Mouse (Mus musculus) lung, adult 2 months (tissue): ENCODE measurements around the gene Flnb. TPM values are rescaled to one million over a fixed set of nuclear protein-coding genes. Genes with fewer than 3 reads are reported as not detected.

Experiments used
- DNase-seq: peaks from one replicate; pipeline ENCODE4 v3.0.0; 2022
- H3K4me1 ChIP-seq: fragments of 200-500 bp; 2 replicates; pipeline ENCODE4 v1.6.1; 2011; ENCODE audit warnings: low read length; ENCODE audit not compliant: control insufficient read depth, insufficient read depth
- H3K4me3 ChIP-seq: fragments of 200-500 bp; replicated peaks from 2 replicates; pipeline ENCODE3; 2011; ENCODE audit warnings: low read depth, mild to moderate bottlenecking, control low read depth, low read length; ENCODE audit errors: extremely low read depth
- CTCF ChIP-seq: fragments of 200-500 bp; IDR thresholded peaks from 2 replicates; pipeline ENCODE4 v1.5.1; 2011; ENCODE audit warnings: mild to moderate bottlenecking, low read length, control low read depth; ENCODE audit not compliant: insufficient read depth
- POLR2A ChIP-seq: fragments of 200-500 bp; IDR thresholded peaks from 2 replicates; pipeline ENCODE4 v1.6.1; 2011; ENCODE audit warnings: low read depth, mild to moderate bottlenecking, control low read depth, low read length, borderline replicate concordance; ENCODE audit errors: extremely low read depth
- WGBS: fragments of 180-500 bp; shearing (Covaris S2); methylation state at CpG from one replicate; pipeline ENCODE4 v1.1.7; 2018; 5-methylcytosine and 5-hydroxymethylcytosine counted together
- polyA plus RNA-seq: library from polyadenylated mRNA; depleted of rRNA; stranded (reverse); fragments of >200 nt; gene quantifications from 2 replicates; pipeline ENCODE4 v1.2.3, GENCODE M21; 2012

Flnb gene
- polyA plus RNA-seq, 1 experiment: 26.4 TPM

DNA sequence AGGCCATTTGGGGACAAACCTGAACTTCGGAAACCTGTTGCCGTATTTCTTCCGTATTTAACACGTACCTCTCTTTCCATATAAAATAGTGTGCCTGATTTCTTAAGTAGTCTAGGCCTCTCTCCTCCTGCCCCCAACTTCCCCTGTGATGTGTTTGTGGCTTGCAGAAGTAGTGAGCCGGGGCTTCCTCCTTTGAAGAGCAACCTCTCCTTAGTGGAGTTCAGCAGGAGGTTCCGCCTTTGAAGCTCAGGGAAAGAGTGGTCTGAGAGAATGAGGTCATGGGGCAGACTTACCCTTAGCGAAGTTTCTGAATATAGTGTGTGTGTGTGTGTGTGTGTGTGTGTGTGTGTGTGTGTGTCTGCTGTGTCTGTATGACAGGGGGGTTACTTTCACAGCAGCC, 96.1 kb downstream of the Flnb start:
- WGBS: 64% methylated on average over 7 of the region's 7 CpGs
- DNase-seq: no peak
- no peak for TF ChIP-seq POLR2A
- no peak overlapping the region for H3K4me3 ChIP-seq
- H3K4me1 ChIP-seq: peaks cover 12% of the 10 kb centered on the region

- DNase-seq: no peak
- WGBS: 68% methylated on average over 4 of the region's 4 CpGs
- Histone ChIP-seq H3K4me3 (no peak overlapping the region), H3K4me1 (peaks cover 12% of the 10 kb centered on the region)
- TF ChIP-seq POLR2A: no peak
- TF ChIP-seq CTCF: no peak
Measured at GRCm38 (mm10) chr14:7914461-7914860, 96.7 kb downstream of the Flnb start.

GRCm38 (mm10) chr14:7918150-7918991, 100.6 kb downstream of the Flnb start:
- Histone ChIP-seq H3K4me3 (no peak overlapping the region), H3K4me1 (peaks cover 5% of the 10 kb centered on the region)
- 71% methylated on average over 6 of the region's 6 CpGs for WGBS
- no peak for DNase-seq
- TF ChIP-seq POLR2A (no peak), CTCF (no peak)

- Histone ChIP-seq H3K4me1 (peaks cover 5% of the 10 kb centered on the region), H3K4me3 (no peak overlapping the region)
- 69% methylated on average over 5 of the region's 5 CpGs for WGBS
- TF ChIP-seq POLR2A (no peak), CTCF (no peak)
- DNase-seq: no peak
Measured at GRCm38 (mm10) chr14:7919309-7919708, 101.6 kb downstream of the Flnb start.

GRCm38 (mm10) chr14:7919921-7920320, 102.2 kb downstream of the Flnb start:
- no peak for TF ChIP-seq POLR2A
- no peak for TF ChIP-seq CTCF
- 14% methylated on average over 4 of the region's 4 CpGs for WGBS

GRCm38 (mm10) chr14:7921459-7921858, 103.7 kb downstream of the Flnb start:
- no peak overlapping the region for H3K4me3 ChIP-seq
- TF ChIP-seq CTCF (no peak), POLR2A (no peak)
- peaks cover 5% of the 10 kb centered on the region for H3K4me1 ChIP-seq
- no peak for DNase-seq
- 75% methylated on average over 5 of the region's 5 CpGs for WGBS

More at GRCm38 (mm10) chr14:7919921-7920320, 102.2 kb downstream of the Flnb start:
- no peak overlapping the region for H3K4me3 ChIP-seq
- no peak for DNase-seq
- H3K4me1 ChIP-seq: peaks cover 5% of the 10 kb centered on the region

DNA sequence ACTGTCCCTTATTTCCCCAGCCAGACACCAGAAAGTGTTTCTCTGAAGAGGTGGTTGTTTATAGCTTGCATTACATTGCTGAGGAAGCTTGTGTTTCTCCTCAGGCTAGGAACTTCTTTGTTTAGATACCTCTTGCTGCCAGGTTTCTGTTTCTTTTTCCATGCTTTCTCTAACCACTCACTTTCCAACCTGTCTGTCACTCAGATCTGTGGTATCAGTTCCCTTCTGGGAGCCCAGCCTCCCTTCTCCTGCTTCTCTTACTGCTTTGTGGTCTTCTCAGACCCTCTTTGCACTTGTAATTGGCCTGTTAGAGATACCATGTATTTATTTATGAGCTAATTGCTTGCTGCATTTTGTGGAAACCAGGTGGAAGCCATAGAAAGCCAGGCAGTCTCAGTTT, 105.9 kb downstream of the Flnb start:
- TF ChIP-seq POLR2A (no peak), CTCF (no peak)
- no peak overlapping the region for H3K4me3 ChIP-seq
- DNase-seq: no peak
- peaks cover 5% of the 10 kb centered on the region for H3K4me1 ChIP-seq

GRCm38 (mm10) chr14:7928362-7928761, 110.6 kb downstream of the Flnb start:
- WGBS: 60% methylated on average over 1 of the region's 1 CpGs
- H3K4me3 ChIP-seq: no peak overlapping the region
- DNase-seq: no peak
- no peaks in the 10 kb centered on the region for H3K4me1 ChIP-seq
- TF ChIP-seq POLR2A (no peak), CTCF (no peak)

DNA sequence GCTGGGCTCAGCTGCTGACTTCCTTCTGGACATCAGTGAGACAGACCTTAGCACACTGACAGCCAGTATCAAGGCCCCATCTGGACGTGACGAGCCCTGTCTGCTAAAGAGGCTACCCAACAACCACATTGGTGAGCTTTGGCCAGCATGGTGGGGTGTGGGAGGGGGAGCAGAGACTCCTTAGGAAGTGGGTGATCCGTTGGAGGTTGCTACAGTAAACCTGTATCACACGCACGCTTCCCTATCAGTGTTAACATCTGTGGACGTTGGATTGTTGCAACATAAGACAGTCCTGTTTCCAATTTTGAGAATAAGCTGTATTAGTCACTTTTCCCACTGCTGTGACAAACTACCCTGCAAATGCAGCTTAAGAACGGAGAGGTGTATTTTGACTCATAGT, 111.3 kb downstream of the Flnb start:
- no peak for DNase-seq
- TF ChIP-seq CTCF (no peak), POLR2A (no peak)
- Histone ChIP-seq H3K4me3 (no peak overlapping the region), H3K4me1 (no peaks in the 10 kb centered on the region)
- WGBS: 70% methylated on average over 7 of the region's 7 CpGs

DNA sequence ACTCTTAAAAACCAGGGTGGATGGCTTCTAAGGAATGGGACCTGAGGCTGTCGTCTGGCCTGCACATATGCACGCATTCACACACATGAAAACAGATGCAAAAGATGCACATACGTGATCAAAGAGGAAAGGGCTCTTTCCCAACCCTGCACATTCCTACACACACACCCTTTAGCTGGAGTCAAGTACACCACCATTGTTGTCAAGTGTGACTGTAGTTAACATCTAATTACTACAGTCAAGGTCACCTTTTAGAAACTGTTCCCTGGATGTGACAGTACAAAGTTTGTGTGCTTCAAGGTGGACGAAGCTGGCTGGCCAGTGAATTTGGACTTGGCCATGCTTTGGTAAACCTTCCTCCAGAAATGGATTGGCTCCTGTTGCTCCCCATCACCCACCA, 114.4 kb downstream of the Flnb start:
- H3K4me1 ChIP-seq: no peaks in the 10 kb centered on the region
- no peak for DNase-seq
- no peak for TF ChIP-seq POLR2A
- TF ChIP-seq CTCF: no peak
- 93% methylated on average over 4 of the region's 4 CpGs for WGBS
- no peak overlapping the region for H3K4me3 ChIP-seq
